Mouse (Mus musculus) MN1 (cell line): ENCODE measurements at regions not wholly inside any gene's neighbourhood (a gene's known extent, or its start where the extent isn't known, plus 50 kb on each side); places are given as distances from the start of the nearest gene placed in this dataset.

Source experiments
- DNase-seq: peaks from one replicate; pipeline ENCODE4 v3.0.0-alpha.2; 2016; ENCODE audit warnings: low spot score

GRCm38 (mm10) chr19:49741239-49741638 is 937.2 kb downstream of the Sorcs1 start:
- DNase-seq: peak; percentile 32

DNA sequence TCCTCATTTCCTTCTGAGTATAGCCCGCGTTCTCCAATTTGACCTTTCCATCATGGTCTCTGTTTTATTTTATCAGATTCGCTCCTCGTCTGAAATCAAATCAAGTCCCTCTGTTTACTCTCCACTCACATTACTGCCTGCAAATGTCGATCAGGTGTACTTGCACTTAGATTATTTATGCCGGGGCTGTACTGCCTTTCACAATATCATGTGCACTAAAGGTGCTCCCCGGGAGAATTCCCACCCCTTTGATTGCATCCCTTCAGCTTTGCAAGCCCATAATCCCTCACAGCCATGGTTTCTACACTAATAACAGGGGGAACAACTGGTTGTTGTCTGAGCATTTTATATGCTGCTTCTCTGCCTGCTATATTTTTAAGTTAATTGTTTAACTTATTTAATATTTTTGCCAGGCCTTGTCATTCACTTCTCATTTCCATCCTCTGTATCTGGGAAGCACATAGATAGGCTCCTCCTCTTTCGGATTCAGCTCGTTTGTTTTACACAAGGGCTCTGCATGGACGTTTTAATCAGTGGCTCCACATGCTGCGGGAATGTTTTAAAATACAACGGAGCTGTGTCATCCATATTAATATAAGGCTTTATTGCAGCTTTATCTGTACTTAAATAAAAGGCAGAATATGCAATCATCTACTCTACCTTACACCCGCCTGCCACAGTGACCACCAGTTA is 938.8 kb downstream of the Sorcs1 start:
- DNase-seq: peak; percentile 9

GRCm38 (mm10) chr19:49697659-49698058 is 980.8 kb downstream of the Sorcs1 start:
- no peak for DNase-seq

DNA sequence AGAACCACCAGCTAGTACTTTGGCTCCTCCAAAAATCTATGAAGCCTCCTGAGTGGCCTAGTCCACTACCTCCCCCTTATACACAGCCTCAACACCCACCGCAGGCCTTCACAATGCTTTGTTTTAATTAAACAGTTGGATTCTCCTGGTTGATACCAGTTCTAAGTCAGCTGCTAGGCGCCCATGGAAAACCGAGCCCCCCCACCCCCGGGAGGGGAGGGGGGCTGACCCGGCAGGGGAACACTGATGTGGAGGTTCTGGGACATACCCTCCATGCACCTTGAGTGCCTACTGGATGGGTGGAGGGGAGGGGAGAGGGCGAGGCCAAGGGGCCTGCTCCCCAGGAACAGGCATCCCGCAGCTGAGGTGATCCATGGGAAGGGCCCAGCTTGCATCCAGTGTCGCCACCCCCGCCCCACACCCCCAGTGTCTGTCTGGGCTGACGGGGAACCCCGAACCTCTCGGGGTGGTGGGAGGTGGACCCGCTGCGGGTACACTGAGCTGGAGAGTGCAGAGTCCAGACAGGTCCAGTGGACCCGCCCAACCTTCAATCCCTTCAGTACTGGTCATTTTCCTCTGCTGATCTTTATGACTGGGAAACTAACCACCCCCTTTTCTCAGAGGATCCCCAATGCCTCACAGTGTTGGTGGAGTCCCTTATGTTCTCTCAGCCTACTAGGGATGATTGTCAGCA is 992.7 kb downstream of the Sorcs1 start:
- DNase-seq: no peak

DNA sequence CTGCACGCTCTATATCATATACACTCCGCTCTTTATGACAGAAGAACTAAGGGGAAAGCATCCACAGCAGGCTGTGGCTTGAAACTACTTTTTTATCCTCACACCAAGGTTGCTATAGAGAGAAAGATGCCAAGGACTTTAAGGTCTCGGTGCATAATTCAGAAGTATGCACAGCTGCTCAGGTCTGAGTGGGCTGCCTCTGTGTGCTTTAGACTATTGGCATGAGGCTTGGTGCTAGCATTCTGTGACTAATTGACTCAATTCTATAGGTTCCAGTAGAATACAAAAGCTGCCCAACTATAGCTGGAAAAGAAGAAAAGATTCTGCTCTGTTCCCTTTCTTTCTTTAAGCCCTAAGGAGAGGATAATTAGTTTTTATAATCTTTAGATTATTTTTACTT is 997.2 kb downstream of the Sorcs1 start:
- DNase-seq: no peak

DNA sequence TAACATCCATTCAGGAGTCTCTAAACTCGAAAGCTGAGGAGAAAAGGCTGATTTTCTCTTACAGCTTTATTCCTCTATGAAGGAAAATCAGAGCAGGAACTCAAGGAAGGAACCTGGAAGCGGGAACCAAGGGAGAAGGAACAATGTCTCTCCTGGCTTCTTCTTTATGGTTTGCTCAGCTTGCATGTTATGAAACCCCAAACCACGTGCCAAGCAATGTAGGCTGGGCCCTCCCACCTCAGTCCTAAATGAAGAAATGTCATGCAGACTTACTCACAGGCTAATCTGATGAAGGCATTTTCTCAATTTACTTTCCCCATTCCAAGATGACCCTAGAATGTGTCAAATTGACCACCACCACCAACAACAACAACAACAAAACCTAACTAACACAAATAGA is 998.4 kb downstream of the Sorcs1 start:
- no peak for DNase-seq

DNA sequence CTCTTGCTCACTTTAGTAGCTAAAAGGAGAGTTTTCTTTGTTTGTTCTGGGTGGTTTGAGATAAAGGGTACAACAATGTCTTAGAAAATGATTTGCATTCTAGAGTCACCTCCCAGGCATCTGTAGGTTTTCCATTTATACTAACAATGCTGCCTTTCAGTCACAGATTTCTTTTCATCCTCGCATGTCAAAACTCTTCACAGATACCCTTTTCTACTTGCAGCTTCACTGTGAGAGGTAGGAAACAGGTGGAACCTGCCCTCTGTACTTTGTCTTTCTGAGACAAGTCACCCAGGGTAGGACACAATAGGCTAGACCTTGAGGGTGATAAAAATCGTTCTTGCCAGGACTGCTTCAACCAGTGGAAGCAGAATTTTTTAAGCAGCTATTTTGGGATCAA is 1002.5 kb downstream of the Sorcs1 start:
- no peak for DNase-seq

DNA sequence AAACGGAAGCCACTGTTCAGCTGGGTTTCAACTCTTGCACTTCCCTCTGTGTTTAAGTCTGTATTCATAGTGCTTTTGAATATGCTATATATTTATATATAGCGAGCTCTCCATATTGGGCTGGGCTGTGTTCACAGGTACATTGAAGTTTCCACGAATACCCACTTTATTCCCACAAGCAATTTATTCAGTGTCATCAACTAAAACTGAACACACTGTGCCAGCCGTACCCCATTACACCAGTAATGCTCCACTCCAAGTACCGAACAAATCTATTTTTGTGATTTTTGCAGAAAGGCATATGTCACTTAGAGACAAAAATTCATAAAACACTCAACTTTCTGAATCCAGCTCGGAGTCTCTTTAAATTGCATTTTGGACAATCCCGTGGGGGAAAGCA is 1048.5 kb downstream of the Sorcs1 start:
- no peak for DNase-seq

- no peak for DNase-seq
Observed at GRCm38 (mm10) chr19:49619920-49620319, 1058.5 kb downstream of the Sorcs1 start.

GRCm38 (mm10) chr19:49615071-49615470 is 1063.4 kb downstream of the Sorcs1 start:
- DNase-seq: no peak
